Mouse (Mus musculus) Patski (cell line): ENCODE results near the gene Inpp5a. TPM values are rescaled to one million over a fixed set of nuclear protein-coding genes. Genes with fewer than 3 reads are reported as not detected.
A peak's percentile ranks its signal among the peaks of the same experiment; 100 is the strongest.
"Not testable (repeated sequence)": the region's sequence is repeated elsewhere in the genome, so short reads cannot be mapped to it uniquely, and the experiment has no call there.

Experiments used
- ATAC-seq: fragments of 100-300 bp; one replicate; pipeline ENCODE4 v1.8.0; 2021
- CTCF ChIA-PET: fragments of 350-600 bp; sonication (Branson Sonifier 250); formaldehyde crosslinking; loops from one replicate; lab custom pipeline; 2022; ENCODE audit warnings: inconsistent platforms; lab: Charles Lee
- POLR2A ChIA-PET: fragments of 350-600 bp; sonication (Branson Sonifier 250); formaldehyde crosslinking; loops from one replicate; lab custom pipeline; 2022; ENCODE audit warnings: antibody characterized with exemption, inconsistent platforms; lab: Charles Lee
- DNase-seq: peaks from one replicate; pipeline ENCODE4 v3.0.0-alpha.2; 2011; ENCODE audit warnings: low read depth, low spot score
- H3K27me3 ChIP-seq: fragments of 371-371 bp; one replicate; pipeline ENCODE4 v1.5.1; 2021
- CTCF ChIP-seq: fragments of 100-300 bp; IDR thresholded peaks from one replicate; pipeline ENCODE4 v1.5.1; 2021
- in situ Hi-C: fragments of 300-500 bp; cut with MboI; formaldehyde crosslinking; loops from 3 replicates; pipeline ENCODE4 v1.11.1; 2018; ENCODE audit warnings: low pct_unique_long_range_greater_than_20kb, mixed read lengths
- polyA plus RNA-seq: library from polyadenylated mRNA; unstranded; gene quantifications from one replicate; pipeline ENCODE4 v1.2.3, GENCODE M21; 2021

Inpp5a gene
- polyA plus RNA-seq, 1 experiment from 2014 or later, result 25.5 TPM

DNA sequence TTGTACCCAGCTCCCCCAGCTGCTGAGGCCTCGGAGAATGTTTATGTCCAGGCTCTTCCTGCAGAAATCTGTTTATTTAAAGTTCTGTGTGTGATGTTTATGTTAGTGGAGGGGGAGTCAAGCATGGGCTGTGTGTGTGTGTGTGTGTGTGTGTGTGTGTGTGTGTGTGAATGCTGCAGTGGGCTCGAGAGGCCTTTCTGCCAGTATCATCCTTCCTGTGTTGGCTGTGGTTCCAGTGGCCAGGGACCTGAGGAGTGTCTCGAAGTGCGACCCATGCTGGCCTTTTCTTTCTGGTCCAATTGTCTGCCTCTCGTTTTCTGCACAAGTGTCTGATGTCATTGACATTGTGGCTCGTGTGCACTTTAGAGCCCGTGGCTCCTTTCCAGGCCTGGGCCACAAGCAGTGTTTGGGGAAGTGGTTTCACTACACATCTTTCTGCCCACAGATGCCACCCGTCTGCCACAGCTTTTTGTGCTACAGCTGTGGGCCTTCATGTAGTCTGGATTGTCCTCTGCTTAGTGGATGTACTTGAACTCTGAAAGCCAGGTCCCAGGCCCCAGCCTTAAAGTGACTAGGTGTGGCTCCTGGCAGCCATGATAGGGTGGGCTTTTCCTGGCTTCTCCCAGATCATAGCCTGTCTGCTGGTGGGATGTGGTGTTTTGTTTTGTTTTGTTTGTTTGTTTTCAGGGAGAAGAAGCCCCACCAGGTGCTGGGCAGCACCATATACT, 23.5 kb downstream of the Inpp5a start:
- in situ Hi-C loops, result no loop called here
- TF ChIP-seq CTCF, result no peak
- ATAC-seq, result no peak
- CTCF ChIA-PET, result interaction anchor here (0.7 to 1.1 kb wide), 2 partner anchors 24 to 200 kb away, joined by 3 to 4 read pairs; no protein-coding TSS in a partner anchor
- H3K27me3 ChIP-seq, result no peaks in the 10 kb centered on the region
- DNase-seq, result no peak
- POLR2A ChIA-PET, result no interaction called here

DNA sequence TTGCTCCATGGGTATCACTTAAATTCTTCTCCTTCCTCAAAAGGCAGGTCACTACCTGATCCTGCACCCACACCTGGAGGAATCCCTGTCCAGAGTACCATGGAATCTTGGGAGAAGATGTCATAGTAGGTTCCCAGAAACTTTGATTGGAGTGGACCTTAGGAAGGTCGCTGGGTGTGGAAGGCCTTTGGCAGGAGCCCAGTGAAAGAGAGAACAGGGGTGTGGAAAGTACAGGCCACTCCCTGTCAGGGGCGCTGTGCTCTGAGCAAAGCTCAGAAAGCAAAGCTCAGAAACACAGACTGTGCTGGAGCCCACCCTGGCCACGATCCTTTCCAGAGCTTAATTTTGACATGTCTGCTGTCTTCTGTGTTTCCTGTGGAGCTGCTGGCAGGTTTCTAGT, 24.5 kb downstream of the Inpp5a start:
- in situ Hi-C loops, result no loop called here
- DNase-seq, result no peak
- no peak for TF ChIP-seq CTCF
- POLR2A ChIA-PET, result no interaction called here
- ATAC-seq, result no peak
- H3K27me3 ChIP-seq, result no peaks in the 10 kb centered on the region
- CTCF ChIA-PET, result interaction anchor here (0.6 to 1.1 kb wide), 2 partner anchors 59 to 201 kb away, joined by 3 to 4 read pairs; no protein-coding TSS in a partner anchor

DNA sequence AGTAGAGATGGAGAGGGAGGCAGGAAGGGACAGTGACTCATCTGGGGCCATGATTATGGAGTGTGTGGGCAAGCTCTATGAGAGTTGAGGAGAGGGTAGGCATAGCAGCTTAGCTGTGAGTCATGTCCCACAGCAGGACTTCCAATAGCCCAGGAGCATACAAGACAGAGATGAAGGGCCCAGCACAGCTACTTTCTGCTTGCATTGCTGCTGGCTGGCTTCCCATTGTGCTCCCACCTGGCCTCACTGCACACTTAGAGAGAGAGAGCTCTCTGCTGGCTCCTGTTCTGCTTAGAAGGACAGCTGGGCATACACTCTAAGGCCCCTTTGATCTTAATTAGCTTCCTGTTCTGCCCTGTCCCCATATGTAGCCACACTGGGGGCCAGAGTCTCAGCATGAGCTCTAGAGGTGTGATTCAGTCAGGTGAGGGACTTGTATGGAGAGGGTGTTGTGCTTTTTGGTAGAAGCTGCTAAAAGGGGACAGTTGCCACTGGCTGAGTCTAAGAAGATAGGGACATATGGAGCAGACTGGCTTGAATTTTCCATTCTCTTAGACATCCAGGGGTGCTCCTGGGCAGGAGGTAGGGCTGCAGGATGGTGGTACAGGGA, 26.8 kb downstream of the Inpp5a start:
- in situ Hi-C loops, result no loop called here
- no peaks in the 10 kb centered on the region for H3K27me3 ChIP-seq
- DNase-seq (no peak), ATAC-seq (peak; percentile 87)
- TF ChIP-seq CTCF, result no peak
- ChIA-PET POLR2A (no interaction called here), CTCF (interaction anchor here (1.2 to 1.5 kb wide), 2 partner anchors 10 to 52 kb away, joined by 3 to 4 read pairs; no protein-coding TSS in a partner anchor)

DNA sequence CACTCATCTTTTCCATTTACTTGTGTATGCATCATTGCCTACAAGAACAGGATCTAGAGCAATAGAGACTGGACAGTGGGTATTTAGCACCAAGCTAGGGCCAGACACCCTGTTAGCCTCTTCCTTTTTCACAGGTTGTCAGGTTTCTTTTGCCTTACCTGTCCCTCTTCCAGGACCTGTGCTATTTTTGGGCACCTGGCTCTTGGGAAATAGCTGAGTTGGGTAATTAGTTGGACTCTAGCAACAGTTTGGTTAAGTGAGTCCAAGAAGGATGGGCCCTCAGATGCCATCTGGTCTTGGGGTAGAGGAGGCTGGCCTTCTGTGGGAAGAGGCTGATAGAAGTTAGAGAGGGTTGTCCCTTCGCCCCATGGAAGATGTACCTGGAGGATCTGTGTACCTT, 29.5 kb downstream of the Inpp5a start:
- TF ChIP-seq CTCF, result no peak
- DNase-seq, result no peak
- no peaks in the 10 kb centered on the region for H3K27me3 ChIP-seq
- ChIA-PET POLR2A (no interaction called here), CTCF (interaction anchor here (1.1 kb wide), 1 partner anchor 22 kb away, joined by 3 read pairs; no protein-coding TSS in a partner anchor)
- in situ Hi-C loops, result no loop called here
- no peak for ATAC-seq

DNA sequence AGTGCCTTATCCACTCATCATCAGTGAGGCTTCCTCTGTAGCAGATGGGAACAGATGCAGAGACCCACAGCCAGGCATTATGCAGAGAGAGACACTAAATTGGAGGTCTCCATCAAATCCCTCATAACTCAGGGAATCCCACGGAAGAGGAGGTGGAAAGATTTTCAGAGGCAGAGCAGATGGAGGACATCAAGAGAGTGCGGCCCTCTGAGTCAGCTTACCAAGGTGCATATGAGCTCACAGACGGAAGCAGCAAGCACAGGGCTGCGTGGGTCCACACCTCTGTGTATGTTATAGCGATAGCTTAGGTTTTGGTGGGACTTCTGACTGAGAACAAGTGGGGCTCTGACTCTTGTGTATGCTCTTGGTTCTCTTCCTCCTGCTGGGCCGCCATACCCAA, 33.9 kb downstream of the Inpp5a start:
- POLR2A ChIA-PET, result no interaction called here
- in situ Hi-C loops, result no loop called here
- ATAC-seq, result no peak
- TF ChIP-seq CTCF, result no peak
- no peak for DNase-seq
- no peaks in the 10 kb centered on the region for H3K27me3 ChIP-seq
- CTCF ChIA-PET, result no interaction called here

DNA sequence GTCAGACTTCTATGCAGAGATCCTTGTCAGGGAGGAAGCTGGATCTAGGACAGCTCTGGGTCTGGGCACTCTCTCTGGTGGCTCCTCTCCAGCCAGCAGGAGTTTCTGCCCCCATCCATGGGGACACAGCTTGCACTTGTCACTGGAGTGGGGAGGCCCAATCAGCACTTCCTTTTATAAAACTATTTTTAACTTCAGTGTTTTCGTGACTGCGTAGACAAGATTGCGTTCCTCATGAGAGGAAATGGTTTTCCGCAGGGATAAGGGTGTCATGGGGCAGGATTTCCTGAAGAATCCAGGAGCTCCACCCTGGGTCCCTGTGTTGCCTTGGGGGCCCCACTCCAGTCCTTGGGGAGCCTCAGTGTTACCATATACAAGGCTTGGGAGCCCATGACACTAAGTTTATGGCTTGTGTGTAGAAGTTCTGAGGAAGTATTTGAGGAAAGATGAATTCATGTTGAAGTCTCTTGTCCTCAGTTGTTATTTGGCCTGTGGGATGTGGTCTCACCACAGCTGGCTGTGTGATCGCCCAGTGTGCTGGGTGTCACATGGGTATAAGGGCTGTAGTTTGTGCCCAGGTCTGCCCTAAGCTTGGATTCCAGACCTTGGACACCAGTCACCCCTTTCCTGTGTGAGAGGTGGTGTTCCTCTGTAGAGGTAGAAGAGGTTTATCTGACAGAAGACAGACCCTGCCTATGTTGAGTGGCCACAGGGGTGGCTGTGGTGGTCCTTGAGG, 45.4 kb downstream of the Inpp5a start:
- ChIA-PET CTCF (interaction anchor here (1.3 kb wide), 1 partner anchor 17 kb away, joined by 4 read pairs; no protein-coding TSS in a partner anchor), POLR2A (no interaction called here)
- in situ Hi-C loops, result no loop called here
- ATAC-seq (no peak), DNase-seq (no peak)
- TF ChIP-seq CTCF, result no peak
- no peaks in the 10 kb centered on the region for H3K27me3 ChIP-seq

DNA sequence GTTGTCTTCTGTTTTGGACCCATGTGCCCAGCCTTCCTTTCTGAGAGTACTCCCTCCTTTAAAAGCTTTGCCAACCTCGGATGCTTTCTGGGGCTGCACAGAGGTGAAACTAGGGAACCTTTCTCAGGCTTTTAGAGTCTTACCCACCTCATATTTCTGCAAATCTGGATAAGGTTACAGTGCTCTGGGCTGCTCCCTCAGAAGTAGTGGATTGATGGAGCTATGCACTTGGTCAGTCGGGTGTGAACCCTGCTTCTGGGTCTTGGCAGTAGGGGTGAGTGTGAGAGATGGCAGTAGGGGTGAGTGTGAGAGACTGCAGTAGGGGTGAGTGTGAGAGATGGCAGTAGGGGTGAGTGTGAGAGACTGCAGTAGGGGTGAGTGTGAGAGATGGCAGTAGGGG, 46.0 kb downstream of the Inpp5a start:
- in situ Hi-C loops, DNase-seq, H3K27me3 ChIP-seq, ATAC-seq, CTCF ChIA-PET, POLR2A ChIA-PET: not testable (repeated sequence)

DNA sequence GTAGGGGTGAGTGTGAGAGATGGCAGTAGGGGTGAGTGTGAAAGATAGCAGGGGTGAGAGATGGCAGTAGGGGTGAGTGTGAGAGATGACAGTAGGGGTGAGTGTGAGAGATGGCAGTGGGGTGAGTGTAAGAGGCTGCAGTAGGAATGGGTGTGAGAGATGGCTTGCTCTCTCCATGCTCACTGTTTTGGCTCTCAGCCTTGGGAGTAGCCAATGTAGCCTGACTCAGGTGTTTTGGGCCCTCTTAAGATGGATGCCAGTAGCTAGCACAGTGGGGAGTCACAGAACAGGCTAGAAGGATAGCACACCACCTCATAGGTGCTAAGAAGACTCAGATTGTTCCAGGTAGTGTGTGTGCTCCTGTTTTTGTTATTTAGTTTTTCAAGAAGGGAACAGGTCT, 46.8 kb downstream of the Inpp5a start:
- no peak for ATAC-seq
- no peak for DNase-seq
- ChIA-PET POLR2A (no interaction called here), CTCF (no interaction called here)
- no peak for TF ChIP-seq CTCF
- no peaks in the 10 kb centered on the region for H3K27me3 ChIP-seq
- in situ Hi-C loops, result no loop called here

DNA sequence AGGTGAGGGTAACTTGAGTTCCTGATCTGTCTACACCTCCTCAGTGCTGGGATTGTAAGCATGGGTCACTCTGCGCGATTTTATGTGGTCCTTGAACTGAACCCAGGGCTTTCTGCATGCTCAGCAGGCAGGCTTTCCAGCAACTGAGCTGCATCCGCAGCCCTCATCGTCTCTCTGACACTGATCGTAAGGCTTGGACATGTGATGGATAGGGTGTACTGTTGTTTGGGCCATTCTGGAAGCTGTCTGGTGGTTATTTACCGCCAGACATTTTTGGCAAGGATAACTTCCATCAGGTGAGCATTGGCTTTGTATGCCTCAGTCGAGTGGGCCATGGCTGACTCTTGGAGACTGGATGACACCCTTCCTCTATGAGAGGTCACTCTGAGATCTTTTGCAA, 48.0 kb downstream of the Inpp5a start:
- H3K27me3 ChIP-seq, result no peaks in the 10 kb centered on the region
- CTCF ChIA-PET, result interaction anchor here (0.7 to 1.0 kb wide), 2 partner anchors 10 to 25 kb away, joined by 3 read pairs; no protein-coding TSS in a partner anchor
- DNase-seq, result no peak
- ATAC-seq, result no peak
- POLR2A ChIA-PET, result interaction anchor here (1.2 kb wide), 1 partner anchor 30 kb away, joined by 3 read pairs; no protein-coding TSS in a partner anchor
- TF ChIP-seq CTCF, result no peak
- in situ Hi-C loops, result no loop called here

DNA sequence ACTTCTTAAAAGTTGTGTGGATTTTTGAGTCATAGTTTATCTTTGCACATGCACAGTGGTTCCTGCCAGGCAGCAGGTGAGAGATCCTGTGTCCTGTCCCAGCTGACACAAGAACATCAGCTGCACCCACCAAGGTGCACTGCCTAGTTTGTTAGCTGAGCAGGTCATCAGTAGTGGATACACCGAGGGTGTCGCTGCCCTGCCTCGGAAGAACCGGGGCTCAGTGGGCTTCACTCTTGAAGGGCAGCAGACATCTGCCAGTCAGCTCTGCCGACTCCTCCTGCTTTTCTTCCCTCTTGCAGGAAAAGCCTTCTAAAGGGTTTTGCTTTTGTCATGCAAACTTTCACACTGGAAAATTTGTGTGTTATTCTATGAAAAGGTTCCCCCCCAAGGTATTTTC, 48.6 kb downstream of the Inpp5a start:
- no peak for TF ChIP-seq CTCF
- in situ Hi-C loops, result no loop called here
- ChIA-PET CTCF (interaction anchor here (1.0 kb wide), 1 partner anchor 10 kb away, joined by 3 read pairs; no protein-coding TSS in a partner anchor), POLR2A (no interaction called here)
- DNase-seq (no peak), ATAC-seq (no peak)
- H3K27me3 ChIP-seq, result no peaks in the 10 kb centered on the region
